Mouse (Mus musculus) spleen, postnatal 10 days (tissue): ENCODE results near the gene Mast3.

Experiments used
- DNase-seq, 2 experiments: peaks; one replicate each; pipeline ENCODE4 v3.0.0; 2021 to 2022; ENCODE audit warnings: low spot score in 2 of 2

Gene Mast3

GRCm38 (mm10) chr8:70803761-70804480 lies 933 bp downstream of the Mast3 start:
- peak; percentile 66 to 84 for DNase-seq

- no peak for DNase-seq
Observed at GRCm38 (mm10) chr8:70802786-70803510, 1.9 kb downstream of the Mast3 start.

GRCm38 (mm10) chr8:70801830-70802229 lies 3.0 kb downstream of the Mast3 start:
- no peak for DNase-seq

- no peak for DNase-seq
Observed at GRCm38 (mm10) chr8:70801156-70801555, 3.7 kb downstream of the Mast3 start.

- no peak for DNase-seq
Observed at GRCm38 (mm10) chr8:70800648-70801047, 4.2 kb downstream of the Mast3 start.

DNA sequence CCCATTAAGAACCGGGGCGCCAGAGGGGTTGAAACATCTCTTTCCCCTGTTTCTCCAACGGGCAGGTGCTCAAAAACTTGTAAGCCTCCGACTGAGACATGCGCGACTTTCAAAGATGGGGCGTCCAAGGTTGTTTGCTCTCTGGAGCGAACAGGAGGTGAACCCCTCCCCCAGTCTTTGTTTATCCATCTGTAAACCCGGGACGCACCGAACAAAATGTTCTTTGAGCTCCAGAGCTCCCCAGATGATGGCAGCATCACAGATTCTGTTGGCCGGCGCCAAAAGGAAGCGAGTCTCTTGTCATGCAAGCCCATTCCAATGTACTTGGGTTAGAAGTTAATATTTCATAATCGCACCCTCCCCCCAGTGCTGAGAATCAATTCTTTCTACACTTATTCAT lies 6.6 kb downstream of the Mast3 start:
- no peak for DNase-seq

DNA sequence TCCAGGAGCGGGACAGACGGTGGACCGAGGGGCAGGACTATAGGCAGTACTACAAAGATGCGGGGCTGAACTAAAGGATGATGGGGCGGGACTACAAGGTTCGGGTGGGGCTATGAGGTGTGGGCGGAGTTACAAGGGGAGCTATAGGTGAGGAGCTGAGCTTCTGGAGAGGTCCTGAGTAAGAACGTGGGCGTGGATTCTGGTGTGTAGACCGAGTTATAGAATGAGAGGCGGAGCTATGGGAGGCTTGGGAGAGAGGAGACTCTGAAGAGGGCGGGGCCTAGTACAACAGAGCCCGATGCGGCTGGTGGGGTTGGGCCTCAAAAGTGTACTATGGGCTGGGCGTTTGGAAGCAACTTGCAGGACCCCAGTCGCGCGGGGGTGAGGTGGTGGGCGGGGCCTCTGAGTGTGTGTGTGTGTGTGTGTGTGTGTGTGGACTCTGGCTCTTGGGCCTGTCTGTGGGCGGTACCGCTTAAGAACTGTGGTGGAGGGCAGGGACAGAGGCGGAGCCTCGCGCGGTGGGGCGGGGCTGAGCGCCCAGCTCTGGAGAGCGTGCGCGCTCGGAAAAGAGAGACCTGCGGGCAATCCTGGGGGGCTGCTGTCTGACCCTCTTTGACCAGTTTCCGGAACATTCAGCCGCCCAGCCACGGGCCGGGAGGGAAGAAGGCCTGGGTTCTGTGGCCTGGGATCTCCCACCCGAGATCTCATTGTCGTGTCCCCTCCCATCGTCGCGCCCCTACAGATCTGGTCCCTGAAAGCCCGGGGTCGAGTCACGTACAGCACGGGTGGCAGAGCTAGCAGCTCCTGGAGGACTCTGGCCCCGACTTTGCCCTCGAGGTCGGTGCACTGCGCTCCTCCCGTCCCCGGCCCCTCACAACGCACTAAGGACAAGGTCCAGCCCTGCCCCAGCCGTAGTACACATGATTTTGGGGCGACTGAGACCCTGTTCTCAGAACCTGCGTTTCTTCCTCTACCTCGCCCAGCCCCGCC lies 7.5 kb downstream of the Mast3 start:
- peak; percentile 77 to 85 for DNase-seq

GRCm38 (mm10) chr8:70796403-70797080 lies 8.3 kb downstream of the Mast3 start:
- DNase-seq, result no peak

GRCm38 (mm10) chr8:70795370-70795769 lies 9.5 kb downstream of the Mast3 start:
- no peak for DNase-seq

DNA sequence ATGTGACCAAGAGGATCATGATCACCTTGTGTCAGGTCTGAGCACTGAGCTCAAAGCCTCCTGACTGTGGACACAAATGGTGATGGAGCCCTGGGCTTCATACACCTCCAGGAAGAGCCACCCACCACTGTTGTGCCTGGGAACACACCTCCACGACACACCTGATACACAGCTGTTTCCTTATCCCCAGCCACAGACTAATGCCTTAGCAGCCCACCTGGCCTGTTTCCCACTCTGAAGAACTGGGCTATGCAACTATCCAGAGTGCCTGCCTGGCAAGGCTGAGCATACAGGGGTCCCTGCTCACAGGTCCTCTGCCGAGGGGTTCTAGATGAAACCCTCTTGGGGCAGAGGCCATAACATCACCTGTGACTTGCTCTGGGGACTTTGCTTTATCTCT lies 10.6 kb downstream of the Mast3 start:
- no peak for DNase-seq

DNA sequence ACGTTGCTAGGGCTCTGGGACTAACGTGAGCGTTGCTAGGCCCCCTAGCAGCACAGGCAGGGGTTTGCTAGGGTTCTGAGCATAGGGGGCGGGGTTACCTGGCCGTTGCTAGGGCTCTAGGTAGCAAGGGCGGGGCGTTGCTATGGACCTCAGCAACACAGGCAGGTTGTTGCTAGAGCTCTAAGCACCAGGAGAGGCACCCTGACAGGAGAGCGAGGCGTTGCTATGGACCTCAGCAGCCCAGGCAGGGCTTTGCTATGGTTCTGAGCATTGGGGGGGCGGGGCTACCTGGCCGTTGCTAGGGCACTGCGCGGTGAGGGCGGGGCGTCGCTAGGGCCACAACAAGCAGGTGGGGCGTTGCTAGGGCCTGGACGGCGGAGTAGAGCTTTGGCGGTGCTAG lies 12.2 kb downstream of the Mast3 start:
- peak in 1 of 2 experiments; percentile 80 for DNase-seq

DNA sequence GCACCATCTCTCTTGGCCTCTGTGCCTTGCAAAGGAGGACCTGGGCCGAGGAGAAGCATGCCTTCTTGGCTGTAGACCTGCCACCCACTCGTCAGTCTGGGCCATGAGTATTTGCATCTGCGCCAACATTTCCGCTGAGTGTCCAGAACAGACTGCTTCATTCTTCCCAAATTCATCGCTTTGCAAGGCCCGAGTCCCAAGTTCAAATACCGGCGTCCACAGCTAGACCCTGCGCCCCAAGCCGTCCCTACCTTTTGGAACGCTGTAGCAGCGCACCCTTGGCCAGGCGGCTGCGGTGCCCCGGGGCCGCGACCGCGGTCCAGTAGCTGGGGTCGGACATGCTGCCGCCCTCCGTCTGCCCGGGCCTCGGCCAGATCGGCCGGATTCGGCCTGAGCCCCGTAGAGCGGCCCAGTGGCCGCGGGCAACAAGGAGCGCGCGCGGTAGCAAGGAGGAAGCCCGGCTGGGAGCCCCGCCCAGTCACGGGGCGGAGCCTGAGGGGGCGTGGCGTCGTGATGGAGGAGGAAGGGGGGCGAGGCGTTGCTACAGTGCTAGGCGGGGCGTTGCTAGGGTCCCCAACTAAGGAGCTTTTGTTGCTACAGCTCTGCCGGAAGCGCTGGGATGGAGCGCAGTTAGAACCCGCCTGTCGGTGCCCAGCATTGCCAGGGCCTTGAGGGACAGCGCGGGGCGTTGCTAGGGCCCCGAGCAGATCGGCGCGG lies 12.7 kb downstream of the Mast3 start:
- DNase-seq, result peak; percentile 96 to 97

DNA sequence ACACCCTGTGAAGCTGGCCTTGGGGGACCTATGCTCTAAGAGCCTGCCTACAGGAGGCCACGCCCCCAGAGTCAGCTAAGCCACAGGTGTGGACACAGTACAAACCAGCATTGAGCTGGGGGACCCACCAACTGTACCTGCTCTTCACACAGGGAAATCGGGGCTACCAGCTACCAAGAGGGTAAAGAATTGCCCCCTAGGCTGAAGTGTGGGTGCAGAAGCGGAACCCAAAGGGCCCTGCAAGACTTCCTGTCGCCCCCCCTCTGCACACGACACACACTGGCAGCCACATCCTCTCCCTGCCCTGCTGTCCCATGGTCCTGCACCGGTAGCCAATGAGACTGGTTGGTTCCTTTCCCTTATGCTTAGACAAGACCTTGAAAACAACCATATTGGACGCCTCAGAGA lies 13.6 kb downstream of the Mast3 start:
- DNase-seq, result peak in 1 of 2 experiments; percentile 79

- no peak for DNase-seq
Observed at GRCm38 (mm10) chr8:70790846-70791245, 14.0 kb downstream of the Mast3 start.

DNA sequence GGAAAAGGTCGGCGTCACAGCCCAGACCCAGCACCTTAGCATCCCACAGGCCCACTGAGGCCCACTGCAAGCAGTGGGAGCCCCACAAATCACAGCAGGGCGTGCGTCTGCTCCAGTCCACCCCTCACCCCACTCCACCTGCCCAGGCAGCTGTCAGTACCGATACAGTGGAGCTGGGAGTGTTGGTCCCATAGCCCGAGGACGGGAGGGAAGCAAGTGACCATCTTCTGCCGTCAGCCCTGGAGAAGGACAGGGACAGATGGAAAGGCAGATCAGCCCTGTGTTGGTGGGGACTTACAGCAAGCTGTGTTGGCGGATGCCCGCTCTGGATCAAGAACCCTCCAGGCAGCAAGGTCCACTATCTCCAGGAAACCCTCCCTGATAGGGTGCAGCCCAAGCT lies 15.8 kb downstream of the Mast3 start:
- no peak for DNase-seq

- no peak for DNase-seq
Observed at GRCm38 (mm10) chr8:70787941-70788667, 16.8 kb downstream of the Mast3 start.

DNA sequence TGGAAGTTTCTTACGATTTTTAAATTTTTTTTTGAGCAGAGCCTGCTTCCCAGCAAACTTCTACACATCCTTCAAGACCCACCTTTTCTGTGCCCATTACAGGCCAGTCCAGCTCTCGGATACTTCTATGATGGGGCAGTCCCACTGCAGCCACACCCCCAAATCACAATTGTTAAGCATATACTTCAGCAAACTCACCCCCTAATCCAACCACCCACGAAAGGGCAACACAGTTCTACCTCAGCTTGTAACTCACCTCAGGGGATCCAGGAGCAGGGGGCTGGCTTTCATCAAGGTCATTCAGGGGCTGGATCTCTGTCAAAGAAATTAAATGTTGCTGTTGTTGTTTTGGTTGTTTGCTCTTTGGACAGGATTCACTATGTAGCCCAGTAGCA lies 17.8 kb downstream of the Mast3 start:
- no peak for DNase-seq

- no peak for DNase-seq
Observed at GRCm38 (mm10) chr8:70786291-70787050, 18.4 kb downstream of the Mast3 start.

- no peak for DNase-seq
Observed at GRCm38 (mm10) chr8:70780093-70780492, 24.8 kb downstream of the Mast3 start.
